Mouse (Mus musculus) CD4-positive, CD25-positive, alpha-beta regulatory T cell, adult 2 months (primary cell): ENCODE measurements around the gene Enpp1.
"Not testable (repeated sequence)": the region's sequence is repeated elsewhere in the genome, so short reads cannot be mapped to it uniquely, and the experiment has no call there.

ENCODE experiments used
- DNase-seq: peaks from one replicate; pipeline ENCODE4 v3.0.0-alpha.2; 2012; ENCODE audit warnings: low read depth, low spot score

Gene Enpp1

GRCm38 (mm10) chr10:24638306-24639070 is 73.5 kb downstream of the Enpp1 start:
- DNase-seq: peak; percentile 40

- DNase-seq: no peak
These were observed 75.0 kb downstream of the Enpp1 start for GRCm38 (mm10) chr10:24636986-24637385.

DNA sequence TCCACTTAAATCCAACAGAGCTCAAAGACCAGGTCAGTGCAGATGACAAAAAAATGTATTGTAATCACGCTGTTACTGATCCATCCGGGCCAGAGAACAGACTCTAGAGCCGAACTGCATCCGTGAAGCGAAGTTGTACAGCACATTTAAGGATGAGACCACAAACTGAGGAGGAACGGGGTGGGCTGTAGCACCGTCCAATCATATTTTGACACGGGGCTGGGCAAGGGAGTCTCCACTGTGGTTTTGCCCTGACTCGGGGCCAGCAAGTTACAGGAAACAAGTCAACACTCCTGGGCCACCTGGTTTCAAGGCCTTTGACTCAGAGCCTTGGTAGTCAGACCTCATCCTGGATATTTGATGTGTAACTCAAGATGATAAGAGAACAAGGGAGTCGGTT is 76.1 kb downstream of the Enpp1 start:
- peak; percentile 65 for DNase-seq

GRCm38 (mm10) chr10:24635331-24635815 is 76.6 kb downstream of the Enpp1 start:
- peak; percentile 53 for DNase-seq

DNA sequence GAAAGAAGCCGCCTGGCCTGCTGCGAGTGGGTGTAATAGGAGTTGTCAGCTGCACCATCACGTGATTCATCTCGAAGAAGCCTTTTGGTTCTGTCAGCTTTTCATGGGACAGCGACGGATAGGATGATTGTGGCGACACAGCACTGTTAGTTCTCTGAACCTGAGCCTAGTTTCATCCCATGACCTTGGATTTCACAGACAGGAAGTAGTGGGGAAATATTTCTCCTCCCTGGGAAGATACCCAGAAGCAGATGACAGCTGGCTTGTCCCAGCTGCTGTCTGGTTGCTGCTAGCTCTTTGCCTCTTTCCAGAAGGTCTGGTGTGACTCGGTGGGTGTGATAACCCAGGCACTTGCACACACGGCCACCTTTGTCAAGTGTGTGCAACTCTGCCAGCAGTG is 77.7 kb downstream of the Enpp1 start:
- DNase-seq: no peak

GRCm38 (mm10) chr10:24631122-24631521 is 80.8 kb downstream of the Enpp1 start:
- no peak for DNase-seq

GRCm38 (mm10) chr10:24630469-24631081 is 81.4 kb downstream of the Enpp1 start:
- peak; percentile 85 for DNase-seq

DNA sequence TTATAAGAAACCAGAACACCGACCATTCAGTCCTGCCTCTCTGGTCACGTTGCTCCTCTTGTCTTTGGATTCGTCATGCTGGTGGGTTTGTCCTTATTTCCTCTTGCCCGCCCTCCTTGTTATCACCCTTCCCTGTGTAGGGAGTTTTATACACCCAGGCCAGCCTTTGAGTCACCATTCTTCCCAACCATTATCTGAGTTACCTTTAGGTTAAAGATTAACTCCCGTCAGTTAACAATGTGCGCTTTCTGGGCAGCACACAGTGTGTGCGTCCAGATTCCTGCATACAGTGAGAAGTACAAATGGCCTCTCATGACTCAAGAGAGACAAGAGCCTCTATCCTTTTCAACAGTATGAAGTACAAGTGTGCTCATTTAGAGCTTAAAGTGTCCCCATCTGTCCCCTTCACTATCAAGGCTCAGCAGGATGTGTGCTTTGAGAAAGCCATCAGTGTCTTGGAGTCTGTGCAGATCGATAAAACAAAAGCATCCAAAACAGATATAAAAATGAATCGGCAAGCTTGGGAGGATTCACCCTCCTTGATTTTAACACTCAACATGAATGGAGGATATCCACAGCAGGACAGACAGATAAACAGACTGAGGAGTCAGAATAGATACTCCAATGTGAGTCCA is 82.8 kb downstream of the Enpp1 start:
- DNase-seq: no peak

DNA sequence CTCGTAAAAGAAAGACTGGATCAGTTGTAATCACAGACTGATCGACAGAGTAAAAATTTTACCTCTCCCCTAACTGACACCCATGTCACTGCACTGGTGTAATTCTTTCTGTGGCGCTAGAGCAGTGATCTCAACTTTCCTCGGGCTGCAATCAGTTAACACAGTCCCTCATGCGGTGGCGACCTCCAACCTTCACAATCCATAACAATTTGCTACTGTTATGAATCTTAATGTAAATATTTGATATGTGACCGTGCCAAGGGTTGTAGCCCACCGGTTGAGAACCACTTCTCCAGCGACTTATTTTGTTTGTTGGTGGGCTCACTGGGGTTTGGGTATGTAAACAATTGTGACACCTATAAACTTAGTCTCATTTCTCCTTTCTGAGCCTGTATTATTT is 83.5 kb downstream of the Enpp1 start:
- no peak for DNase-seq

GRCm38 (mm10) chr10:24627262-24627661 is 84.7 kb downstream of the Enpp1 start:
- DNase-seq: no peak

DNA sequence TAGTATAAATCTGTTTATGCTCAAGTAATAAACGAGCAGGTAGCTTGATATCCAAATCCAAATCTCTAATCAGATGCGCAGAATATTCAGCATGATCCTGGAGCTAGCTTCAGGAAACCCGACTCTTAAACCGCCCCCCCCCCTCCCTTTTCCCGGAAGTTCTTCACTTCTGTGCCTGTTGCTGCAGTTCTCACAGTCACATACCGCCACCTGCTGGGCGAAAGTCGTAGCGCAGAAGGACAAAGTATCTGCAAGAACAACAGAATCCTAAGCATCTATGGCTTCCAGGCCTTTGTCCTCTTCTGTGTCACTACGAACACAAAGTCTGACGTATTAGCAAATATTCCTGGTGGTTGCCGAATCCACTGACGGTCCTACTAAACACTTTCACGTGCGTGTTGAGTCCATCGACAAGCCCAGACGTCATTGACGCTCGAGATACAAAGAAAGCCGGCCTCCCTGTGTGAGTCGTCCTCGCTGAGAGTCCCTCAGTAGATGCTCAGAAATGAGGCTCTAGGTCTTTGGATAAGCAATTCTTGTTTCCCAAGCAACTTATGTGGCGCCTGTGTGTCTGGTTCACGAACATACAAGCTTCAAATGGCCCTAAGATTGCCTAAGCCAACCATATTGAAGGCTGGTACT is 86.8 kb downstream of the Enpp1 start:
- peak; percentile 93 for DNase-seq

GRCm38 (mm10) chr10:24622586-24622985 is 89.4 kb downstream of the Enpp1 start:
- DNase-seq: peak; percentile 93

- DNase-seq: peak; percentile 82
These were observed 90.4 kb downstream of the Enpp1 start for GRCm38 (mm10) chr10:24621572-24621971.

GRCm38 (mm10) chr10:24616572-24616971 is 95.4 kb downstream of the Enpp1 start:
- DNase-seq: not testable (repeated sequence)

DNA sequence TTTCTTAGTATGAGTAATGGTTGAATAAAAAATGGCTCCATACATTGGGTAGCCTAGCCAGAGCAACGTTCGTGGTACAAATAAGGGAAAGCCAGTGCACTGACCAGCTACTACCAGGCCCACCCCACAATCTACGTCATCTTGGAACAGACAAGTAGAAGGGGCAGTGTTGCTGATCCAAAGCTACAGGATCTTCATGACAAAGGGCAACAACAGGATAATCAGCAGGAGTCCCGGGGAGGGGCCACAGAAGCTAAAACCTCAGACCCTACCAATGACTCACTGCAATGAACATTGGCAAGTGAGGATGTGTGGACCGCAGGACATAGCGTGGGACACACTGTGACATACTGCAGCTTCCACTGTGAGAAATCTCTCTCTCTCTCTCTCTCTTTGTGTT is 96.2 kb downstream of the Enpp1 start:
- DNase-seq: no peak

DNA sequence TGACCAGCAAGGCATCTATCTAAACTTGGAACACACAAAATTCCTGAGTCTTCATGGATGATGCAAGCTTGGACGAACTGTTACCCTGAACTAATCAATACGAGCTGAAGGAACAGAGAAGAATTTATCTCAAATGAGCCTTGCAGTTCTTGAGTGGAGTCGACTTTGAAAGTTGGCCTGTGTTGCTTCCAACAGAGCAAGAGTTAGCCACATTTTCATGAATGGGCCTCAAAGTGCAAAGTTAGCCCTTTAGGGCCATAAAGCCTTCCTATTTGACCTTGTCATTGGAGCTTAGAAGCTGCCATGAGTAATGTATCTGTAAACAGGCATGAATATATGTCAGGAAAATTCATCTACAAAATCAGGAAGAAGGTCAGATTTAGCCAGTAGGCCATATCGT is 97.2 kb downstream of the Enpp1 start:
- DNase-seq: no peak

DNA sequence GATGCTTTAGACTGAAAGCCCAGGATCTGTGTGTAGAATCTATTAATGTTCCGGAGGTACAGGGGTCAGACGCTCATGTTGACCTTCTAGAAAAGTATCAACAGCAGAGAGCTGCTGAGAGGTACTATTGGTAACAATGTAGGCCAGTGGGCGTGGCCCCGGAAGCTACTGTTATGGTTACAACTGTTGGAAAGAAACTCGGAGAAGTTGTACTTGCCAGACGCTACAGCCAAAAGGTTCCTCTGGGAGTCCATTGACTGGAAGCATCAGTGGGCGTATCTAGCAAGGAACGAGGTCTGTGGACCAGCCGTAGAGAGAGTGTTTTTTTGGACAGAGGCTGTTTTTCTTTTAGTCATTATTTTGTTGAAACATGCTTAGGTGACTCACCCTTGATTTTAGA is 102.2 kb downstream of the Enpp1 start:
- DNase-seq: no peak

GRCm38 (mm10) chr10:24609146-24609545 is 102.8 kb downstream of the Enpp1 start:
- DNase-seq: no peak

GRCm38 (mm10) chr10:24603727-24604126 is 108.2 kb downstream of the Enpp1 start:
- DNase-seq: no peak

DNA sequence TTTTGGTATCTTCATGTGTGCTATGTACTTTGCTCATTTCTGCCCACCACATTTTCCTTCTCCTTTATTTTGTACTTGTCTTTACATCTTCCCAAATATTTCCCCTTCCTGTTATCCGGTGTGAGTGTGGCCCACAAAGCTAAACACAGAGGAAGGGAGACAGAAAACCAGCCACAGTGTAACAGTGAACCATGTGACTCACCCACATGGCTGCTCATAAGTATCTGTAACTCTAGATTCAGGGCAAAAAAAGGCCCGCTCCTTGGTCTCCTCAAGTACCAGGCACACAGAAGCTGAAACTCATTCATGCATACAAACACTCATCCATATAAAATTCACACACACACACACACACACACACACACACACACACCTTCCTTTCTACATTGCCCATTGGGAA is 108.9 kb downstream of the Enpp1 start:
- DNase-seq: no peak

GRCm38 (mm10) chr10:24599802-24600201 is 112.2 kb downstream of the Enpp1 start:
- DNase-seq: no peak

DNA sequence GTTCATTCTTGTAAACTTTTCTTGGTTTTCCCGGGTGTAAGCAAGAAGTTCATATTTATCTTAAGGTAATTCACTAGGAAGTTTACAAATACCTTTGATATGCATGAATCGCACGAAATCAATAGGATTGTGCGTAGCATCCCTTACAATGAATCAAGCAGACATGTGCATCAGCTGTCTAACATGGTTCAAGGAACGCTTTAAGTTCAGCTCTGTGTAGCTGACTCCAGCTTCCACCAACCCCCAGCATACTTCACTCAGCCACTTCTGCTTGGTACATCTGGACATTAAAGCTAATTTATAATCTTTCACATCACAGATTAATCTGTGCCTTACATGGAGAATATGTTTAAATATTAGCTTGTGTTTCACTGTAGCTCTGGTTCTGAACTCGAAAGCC is 113.3 kb downstream of the Enpp1 start:
- no peak for DNase-seq
